Mouse (Mus musculus): Measurements from ENCODE around the gene Psen2. TPM values are rescaled to one million over a fixed set of nuclear protein-coding genes. Genes with fewer than 3 reads are reported as not detected.

Psen2 gene
- total RNA-seq, 2 experiments from 2014 or later: 12.5 to 12.7 TPM

GRCm38 (mm10) chr1:180248593-180249146, 14.6 kb downstream of the Psen2 start:
- DNase-seq: no peak

DNA sequence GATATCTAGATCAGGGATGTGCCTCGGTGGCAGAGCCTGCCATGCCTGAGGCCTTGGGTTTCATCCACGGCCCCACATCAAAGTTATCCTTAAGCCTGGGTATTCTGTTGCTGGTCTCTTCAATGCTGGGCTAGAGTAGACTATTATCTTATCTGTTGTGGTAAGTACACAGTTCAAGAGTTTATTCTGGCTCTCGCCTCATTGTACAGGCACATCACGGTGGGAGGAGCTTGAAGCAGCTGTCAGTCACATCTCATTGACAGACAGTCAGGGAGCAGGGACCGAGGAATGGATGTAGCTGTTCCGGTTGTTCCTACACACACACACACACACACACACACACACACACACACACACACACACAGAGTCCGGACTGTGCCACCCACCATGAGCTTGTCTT, 15.3 kb downstream of the Psen2 start:
- no peak for DNase-seq

- no peak for DNase-seq
These were observed 17.3 kb downstream of the Psen2 start for GRCm38 (mm10) chr1:180245741-180246507.

DNA sequence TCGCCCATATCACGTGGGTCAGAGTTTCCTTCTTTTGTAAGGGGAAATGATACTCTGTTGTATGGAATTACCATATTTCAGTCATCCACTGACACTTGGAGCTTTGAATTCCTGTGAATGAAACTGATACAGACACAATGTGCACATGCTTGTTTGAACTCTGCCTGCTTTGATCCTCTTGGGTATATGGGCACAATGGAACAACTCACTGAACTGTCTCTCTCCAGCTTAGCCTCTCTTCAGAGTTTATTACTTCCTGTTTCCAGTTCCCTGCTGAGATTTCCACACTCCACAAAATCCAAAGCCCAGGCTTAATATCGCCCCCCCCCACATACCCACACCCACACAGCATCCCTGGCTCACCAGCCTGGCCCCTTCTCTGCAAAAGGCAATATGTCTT, 31.5 kb downstream of the Psen2 start:
- DNase-seq: no peak

GRCm38 (mm10) chr1:180230580-180230979, 32.7 kb downstream of the Psen2 start:
- DNase-seq: peak; percentile 32

- no peak for DNase-seq
These were observed 33.3 kb downstream of the Psen2 start for GRCm38 (mm10) chr1:180229906-180230305.

DNA sequence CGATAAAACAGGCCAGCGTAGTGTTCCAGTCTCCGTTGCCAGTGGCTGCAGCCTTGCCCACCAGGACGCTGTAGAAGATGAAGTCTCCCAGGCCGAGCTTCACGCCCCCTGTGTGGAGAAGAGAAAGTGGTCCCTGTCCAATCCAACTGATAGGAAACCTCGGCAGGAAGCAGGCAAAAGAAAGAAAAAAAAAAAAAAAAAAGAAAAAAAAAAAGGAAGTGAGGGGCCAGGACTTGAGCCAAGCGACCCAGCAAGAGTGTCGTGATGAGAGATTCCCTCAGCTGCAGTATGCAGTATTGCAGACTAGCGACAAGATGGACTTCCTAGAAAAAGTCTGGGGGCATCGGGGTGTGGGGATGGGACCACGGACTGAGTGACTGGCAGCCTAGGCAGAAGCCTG, 34.4 kb downstream of the Psen2 start:
- no peak for DNase-seq

GRCm38 (mm10) chr1:180226766-180227165, 36.5 kb downstream of the Psen2 start:
- DNase-seq: no peak

DNA sequence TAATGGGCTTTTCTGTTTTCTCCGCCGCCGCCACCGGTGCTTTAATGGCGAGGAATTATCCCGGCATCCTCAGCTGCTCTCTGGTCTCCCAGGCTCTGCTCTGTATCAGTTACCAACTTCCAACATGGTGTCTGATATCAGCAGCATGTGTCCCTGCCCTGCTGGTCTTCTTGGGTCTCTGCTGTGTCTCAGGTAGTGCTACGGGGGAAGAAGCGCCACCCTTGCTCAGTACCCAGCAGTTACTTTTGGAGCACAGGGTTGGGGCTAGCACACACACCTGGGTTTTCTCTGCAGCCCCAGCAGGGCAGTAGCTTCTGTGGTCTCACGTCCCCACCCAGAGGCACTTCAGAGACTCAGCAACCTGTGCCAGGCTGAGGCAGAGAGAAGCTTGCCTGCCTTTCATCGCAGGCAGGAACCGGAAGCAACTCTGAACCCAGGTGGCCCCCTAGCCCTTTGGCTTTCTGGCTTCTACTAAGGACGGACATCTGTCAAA, 37.0 kb downstream of the Psen2 start:
- no peak for DNase-seq

DNA sequence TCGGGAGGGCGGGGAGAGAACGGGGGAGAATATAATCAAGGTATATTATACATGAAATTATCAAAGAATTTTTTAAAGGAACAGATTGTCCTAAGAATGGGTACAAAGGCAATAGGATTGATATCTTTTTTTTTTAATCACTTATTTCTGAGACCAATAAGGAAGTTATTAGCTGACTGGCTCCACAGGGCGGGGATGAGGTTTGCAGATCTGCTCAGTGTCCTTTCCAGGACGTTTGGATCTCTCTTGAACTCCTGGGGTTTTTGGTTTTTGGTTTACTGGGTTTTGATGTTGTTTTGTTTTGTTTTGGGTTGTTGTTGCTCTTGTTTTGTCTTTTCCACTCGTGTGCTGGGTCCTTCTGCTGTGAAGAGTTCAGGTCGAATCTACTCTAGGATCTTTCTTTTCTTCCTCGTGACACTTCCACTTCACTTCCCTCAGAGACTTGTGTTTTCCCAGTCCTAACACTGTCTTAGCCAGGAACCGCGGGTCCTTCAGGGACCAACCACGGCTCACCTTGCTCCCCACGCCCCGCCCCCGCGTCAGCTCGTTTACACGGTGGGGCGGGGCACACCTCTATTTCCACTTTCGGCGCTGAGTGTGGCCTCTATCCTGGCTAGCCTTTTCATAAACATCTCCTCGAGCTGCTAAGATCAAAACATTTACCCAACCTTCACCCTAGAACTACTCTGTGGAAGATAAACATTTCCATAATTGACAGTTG, 37.6 kb downstream of the Psen2 start:
- DNase-seq: peak; percentile 68

DNA sequence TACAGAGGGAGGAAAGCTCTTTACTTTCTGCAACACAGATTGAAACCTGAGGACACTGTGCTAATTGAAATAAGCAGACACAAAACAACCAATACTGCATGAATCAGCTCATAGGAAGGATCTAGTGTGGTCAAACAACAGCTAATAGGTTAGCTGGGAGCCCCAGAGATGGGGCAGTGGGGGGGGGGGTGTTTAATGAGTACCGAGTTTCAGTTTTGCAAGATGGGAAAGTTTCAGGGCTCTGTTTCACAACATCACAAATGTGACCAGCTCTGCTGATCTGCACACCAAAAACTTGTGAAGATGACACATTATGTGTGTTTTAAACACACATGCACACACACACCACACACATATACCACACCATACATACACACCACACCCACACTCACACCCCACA, 41.2 kb downstream of the Psen2 start:
- DNase-seq: no peak

- no peak for DNase-seq
These were observed 42.3 kb downstream of the Psen2 start for GRCm38 (mm10) chr1:180220791-180221542.

GRCm38 (mm10) chr1:180216541-180217276, 46.5 kb downstream of the Psen2 start:
- DNase-seq: no peak

GRCm38 (mm10) chr1:180215044-180215443, 48.2 kb downstream of the Psen2 start:
- peak; percentile 77 for DNase-seq

- DNase-seq: no peak
These were observed 50.3 kb downstream of the Psen2 start for GRCm38 (mm10) chr1:180212911-180213310.

DNA sequence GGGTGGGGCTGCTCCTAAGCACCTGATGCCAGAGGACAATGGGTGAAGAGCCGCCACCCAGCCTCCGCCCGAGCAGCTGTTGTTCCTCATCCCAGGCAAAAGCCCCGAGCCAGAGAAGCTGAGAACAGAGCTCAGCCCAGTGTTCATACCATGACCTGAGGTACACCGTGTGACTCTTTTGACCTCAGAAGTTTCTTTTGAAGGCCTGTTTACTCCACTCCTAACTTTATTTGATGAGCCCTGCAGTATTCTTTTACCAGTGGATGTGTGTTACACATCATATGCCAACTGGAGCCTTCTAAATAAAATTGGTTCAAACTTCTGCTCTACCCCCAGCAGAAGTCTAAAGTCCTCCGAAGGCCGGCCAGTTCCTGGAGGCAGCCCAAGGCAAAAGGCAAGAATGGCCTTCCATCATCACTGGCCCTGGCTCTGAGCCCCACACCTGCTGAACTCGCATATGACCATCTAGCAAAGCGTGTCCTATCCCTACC, 52.4 kb downstream of the Psen2 start:
- peak; percentile 31 for DNase-seq

- peak; percentile 67 for DNase-seq
These were observed 53.2 kb downstream of the Psen2 start for GRCm38 (mm10) chr1:180210031-180210432.

GRCm38 (mm10) chr1:180208370-180208769, 54.9 kb downstream of the Psen2 start:
- DNase-seq: no peak

DNA sequence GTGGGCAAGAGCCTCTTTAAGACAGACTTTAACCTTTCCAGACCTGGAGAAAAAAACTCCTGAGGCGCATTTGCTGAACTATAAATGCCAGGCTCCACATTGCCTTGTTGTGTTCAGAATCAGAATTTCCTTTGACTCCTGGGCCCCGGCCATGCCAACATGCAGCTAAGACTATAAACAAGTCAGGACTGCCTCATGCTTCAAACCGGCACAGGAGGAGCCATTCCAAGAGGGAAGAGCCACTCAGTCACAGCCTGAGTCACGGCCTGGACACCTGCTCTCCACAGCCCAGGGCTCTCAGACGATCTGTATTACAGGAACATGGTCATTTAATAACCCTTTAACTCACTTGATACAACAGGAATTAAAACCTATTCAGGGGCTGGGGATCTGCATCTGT, 62.5 kb downstream of the Psen2 start:
- no peak for DNase-seq

DNA sequence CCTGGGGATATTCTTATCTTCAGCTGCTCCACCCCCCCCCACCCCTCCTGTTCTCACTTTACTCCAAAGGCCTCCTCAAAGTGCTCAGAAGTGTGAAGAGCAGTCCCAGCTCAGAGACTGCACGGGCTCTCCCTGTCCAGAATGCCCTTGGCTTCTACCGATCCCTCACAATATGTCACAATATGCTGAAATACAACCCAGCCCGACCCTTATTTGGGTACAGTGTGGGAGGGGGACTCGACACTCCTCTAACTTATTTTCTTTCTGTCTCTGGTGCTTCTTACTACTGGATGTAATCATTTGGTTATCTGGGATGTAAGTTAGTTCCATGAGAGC, 63.6 kb downstream of the Psen2 start:
- no peak for DNase-seq

DNA sequence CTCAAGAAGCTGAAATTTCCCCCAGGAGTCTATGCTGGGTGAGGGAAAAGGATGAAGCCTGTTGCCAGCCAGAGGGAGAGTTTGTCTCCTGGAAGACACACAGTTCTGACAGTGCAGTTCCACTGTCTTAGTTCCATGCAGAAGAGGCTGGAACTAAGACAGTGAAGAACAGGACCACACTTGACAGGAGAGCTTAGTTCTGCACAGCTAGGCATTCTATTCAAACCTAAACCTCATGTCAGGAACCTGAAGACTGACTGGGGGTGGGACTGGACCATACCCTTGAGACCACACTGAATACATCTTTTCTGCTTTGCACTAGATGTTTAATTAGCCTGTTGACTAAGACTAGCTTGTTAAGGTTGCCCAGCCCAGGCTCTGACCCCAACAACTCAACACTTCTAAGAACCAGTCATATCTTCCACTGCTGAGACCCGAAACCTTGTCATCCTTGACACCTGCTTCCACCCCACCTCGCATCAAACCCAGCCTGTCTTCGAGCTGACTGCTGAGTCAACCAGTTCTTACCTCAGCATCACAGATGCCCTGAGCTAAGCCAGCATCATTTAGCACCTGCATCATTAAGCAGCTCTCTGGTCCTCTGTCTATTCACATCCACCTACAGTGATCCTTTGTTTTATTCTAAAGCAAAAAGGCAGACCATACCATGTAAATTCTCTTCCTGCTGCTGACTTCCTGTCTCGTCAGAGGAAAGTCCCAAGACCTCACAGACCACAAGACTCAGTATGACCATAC, 64.1 kb downstream of the Psen2 start, which contains the start of gene Coq8a:
Gene Coq8a (minus strand): TSS at position 644 of the 756 bp plus-strand sequence.
- no peak for DNase-seq

Measured in heart, postnatal 4 days (tissue).